Mouse (Mus musculus): ENCODE measurements at regions not wholly inside any gene's neighbourhood (a gene's known extent, or its start where the extent isn't known, plus 50 kb on each side); places are given as distances from the start of the nearest gene placed in this dataset.

DNA sequence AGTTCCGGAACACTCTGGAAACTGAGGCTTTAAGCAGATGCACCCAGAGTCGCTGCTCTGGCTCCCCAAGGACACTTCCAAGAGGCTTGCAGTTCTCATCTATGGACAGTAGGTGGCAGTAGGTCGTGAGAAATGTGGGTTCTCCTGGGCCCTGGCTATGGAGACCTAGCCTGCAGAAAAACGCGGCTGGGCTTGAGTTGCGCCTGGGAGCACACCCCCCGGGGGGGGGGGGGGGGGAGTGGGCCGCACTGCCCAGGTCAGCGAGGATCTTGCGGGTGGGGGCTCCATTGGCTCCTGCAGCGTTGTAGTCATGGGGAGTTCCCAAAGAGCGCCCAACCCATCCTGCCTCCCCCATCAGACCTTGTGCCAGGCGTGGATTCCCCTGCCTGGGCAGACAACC, 473.3 kb downstream of the Insc start:
- TF ChIP-seq CTCF (IDR thresholded peaks at IDR 0.05; ENCODE audit: borderline replicate concordance, insufficient read depth, low read length), result peak; percentile 71
- no peak for TF ChIP-seq POLR2A (IDR thresholded peaks at IDR 0.05; ENCODE audit: low read depth, low read length)
